18 mouse cellular contexts compared by ENCODE assay signal in genomic region chr3:136106452-136106851, GRCm38 (mm10).
"Had no signal": no experiment of that assay in that cellular context is flagged by ENCODE, and none has a peak within 500 bp of the region (broad histone marks: within the 10 kb centered on the region; RNA-seq: fewer than 3 reads in every experiment).

No protein-coding gene starts in this region.

- DNase-seq: liver, postnatal 0 days; lung, postnatal 14 days; lung, postnatal 36 days; midbrain, embryonic 14.5 days; right cerebral cortex, postnatal 14 days; thymus, adult 2 months; thymus, postnatal 25 days; thymus, postnatal 4 days had no signal

- ATAC-seq: liver, postnatal 0 days; lung, postnatal 0 days; midbrain, embryonic 16.5 days had no signal

- H3K27ac ChIP-seq: liver, embryonic 15.5 days; lung, embryonic 15.5 days; macrophage; neural tube, embryonic 12.5 days; stomach, embryonic 15.5 days; stomach, postnatal 0 days had no signal

- H3K4me3 ChIP-seq: liver, embryonic 15.5 days; lung, embryonic 15.5 days; megakaryocyte, embryonic 14.5 days; myocyte; neural tube, embryonic 12.5 days; stomach, embryonic 15.5 days had no signal
